Mouse (Mus musculus): ENCODE data around the gene Abca4.
A peak's percentile ranks its signal among the peaks of the same experiment; 100 is the strongest.
"Not testable (repeated sequence)": the region's sequence is repeated elsewhere in the genome, so short reads cannot be mapped to it uniquely, and the experiment has no call there.

The Abca4 gene

DNA sequence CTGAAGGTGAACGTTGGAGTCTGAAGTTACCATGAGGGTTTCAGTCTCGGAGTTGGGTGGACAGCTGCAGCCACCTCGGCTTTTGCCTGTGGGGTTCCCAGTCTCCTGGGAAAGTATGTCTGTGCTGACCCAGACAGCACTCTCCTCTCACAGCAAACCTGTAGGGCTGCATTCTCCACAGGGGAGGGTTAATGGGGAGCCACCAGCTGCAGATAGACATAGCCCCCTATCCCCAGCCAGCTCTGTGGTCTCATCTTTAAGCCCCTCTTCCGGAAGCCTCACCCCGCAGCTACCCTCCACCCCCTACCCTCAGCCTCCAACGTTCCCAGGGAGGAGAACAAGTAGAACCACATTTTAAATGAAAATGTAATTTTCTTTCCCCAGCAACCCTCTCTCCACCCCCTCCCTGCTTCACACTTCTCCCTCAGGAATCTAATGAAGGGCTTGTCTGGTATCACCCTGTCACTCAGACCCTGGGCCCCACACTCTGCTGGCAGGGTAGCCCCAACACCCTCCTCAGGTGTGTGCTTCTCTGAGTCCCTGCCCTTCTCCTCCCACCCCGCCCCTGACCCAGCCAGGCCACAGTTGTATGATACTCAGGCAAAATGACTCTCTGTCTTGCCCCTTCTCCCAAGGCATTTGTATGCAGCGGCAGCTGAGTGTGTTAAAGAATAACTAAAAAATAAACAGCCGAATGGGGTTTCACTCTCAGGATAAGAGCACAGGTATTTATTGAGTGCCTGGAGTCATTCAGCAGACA lies 14.4 kb downstream of the Abca4 start:
- no peak for DNase-seq (ENCODE audit: low spot score)

GRCm38 (mm10) chr3:122062586-122062985 lies 18.3 kb downstream of the Abca4 start:
- no peak for DNase-seq (ENCODE audit: low spot score)

DNA sequence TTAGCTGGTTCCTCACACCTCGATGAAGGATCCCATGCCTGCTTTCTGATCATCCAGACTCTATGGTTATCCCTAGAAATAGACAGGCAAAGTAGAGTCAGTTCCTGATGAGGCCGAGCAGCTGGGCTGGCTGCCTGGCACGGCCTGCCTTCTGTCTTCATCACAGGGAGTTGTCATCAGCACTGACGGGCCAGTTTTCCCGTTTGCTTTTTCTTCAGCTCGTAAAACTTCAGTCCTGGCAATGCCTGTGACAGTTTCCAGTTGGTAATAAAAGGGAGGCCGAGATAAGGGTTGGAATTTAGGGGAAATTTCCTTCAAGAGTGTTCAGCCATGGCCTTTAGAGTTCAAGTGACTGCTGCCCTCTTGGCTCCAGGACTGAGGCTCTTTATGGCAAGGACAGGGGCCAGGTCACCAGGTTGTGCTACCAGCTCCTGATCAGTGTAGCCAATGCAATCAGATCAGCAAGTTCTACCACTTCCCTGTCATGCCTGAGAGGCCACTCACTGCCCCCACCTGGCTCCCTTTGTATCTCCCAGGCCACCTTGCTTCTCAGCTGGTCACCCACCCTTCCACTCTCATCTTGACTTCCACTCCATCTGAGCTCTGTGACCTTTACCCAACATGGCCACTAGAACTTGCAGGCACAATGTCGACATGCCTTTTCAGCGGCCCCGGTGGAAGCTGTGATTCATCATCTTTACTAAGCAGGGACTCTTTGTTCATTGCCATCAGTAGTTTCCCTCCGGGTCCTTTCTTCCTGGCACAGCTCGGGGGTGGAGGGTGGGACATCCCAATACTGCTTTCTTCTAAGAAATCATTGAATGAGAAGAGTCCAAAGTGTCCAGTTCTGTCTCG lies 20.5 kb downstream of the Abca4 start:
- DNase-seq (ENCODE audit: low spot score), result no peak

GRCm38 (mm10) chr3:122071769-122072168 lies 27.5 kb downstream of the Abca4 start:
- DNase-seq (ENCODE audit: low spot score), result no peak

GRCm38 (mm10) chr3:122072646-122073571 lies 28.7 kb downstream of the Abca4 start:
- no peak for DNase-seq (ENCODE audit: low spot score)

GRCm38 (mm10) chr3:122073595-122073994 lies 29.4 kb downstream of the Abca4 start:
- no peak for DNase-seq (ENCODE audit: low spot score)

DNA sequence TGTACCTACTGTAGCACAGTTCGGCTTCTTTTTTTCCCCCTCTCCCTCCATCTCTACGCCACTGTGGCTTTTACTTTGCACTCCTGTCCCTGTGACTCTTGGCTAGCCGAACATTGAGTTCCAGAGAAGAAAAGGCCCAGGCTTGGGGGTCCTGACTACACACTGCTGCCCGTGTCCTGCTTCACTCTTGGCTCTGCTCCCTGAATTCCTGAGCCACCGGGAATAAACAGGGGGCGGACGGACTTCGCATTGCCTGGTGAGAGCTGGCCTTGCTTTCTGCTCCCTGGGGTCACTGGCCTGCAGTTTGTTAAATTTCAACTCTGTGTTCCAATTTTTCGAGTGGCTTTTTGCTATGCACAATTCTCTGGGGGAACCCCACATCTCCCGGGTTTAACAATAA lies 30.1 kb downstream of the Abca4 start:
- no peak for DNase-seq (ENCODE audit: low spot score)

DNA sequence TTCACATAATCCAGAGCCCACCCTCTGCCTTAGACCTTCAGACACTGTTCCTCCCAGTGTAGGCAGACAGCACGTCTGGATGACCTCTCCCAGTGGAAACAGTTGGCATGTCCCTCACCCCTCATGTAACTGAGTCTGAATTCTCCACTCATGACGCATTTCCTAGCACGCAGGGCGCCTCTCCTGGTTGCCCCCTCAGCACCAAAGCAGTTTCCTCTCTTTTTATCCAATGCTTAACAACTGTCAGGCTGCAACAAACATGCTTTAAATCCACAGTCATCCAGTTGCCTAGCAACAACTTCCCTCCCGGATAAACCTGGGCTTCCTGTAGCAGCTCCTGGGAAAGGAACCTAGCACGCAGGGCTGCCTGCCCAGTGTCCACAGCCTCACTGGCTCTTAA lies 33.9 kb downstream of the Abca4 start:
- no peak for DNase-seq (ENCODE audit: low spot score)

DNA sequence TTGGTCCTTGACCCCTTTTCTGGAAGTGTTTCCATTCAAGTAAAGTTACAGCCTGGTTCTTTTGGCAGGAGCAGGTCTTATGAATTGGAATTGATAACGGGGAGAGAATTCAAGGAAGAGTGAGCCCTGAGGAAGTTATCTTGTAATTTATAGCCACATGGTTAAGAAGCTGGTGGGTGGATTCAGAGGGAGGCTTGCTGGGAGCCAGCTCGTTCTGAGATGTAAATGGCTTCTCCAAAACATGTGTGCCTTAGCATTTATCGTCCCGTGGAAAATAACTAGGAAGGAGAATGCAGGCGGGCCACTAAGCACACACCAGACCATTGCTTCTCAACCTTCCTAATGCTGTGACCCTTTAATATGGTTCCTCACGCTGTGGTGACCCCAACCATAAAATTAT lies 34.9 kb downstream of the Abca4 start:
- DNase-seq (ENCODE audit: low spot score), result no peak

DNA sequence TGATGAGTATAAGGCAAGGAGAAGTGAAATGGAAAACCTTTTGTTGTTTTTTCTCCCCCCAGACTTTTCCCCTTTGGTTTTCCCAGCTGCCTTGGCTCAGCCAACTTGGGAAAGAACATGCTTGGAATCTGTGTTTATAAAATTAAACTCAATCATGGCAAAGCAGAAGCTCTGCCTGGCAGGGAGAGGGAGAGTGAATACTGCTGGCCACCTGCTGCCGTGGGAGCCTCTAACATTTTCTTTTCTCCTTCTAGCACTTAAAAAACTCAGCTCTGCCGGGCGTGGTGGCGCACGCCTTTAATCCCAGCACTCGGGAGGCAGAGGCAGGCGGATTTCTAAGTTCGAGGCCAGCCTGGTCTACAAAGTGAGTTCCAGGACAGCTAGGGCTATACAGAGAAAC lies 37.4 kb downstream of the Abca4 start:
- not testable (repeated sequence) for DNase-seq (ENCODE audit: low spot score)

- DNase-seq (ENCODE audit: low spot score), result no peak
Measured at GRCm38 (mm10) chr3:122082338-122082737, 38.1 kb downstream of the Abca4 start.

GRCm38 (mm10) chr3:122085157-122085989 lies 41.1 kb downstream of the Abca4 start:
- DNase-seq (ENCODE audit: low spot score), result no peak

- DNase-seq (ENCODE audit: low spot score), result no peak
Measured at GRCm38 (mm10) chr3:122088054-122088681, 43.9 kb downstream of the Abca4 start.

DNA sequence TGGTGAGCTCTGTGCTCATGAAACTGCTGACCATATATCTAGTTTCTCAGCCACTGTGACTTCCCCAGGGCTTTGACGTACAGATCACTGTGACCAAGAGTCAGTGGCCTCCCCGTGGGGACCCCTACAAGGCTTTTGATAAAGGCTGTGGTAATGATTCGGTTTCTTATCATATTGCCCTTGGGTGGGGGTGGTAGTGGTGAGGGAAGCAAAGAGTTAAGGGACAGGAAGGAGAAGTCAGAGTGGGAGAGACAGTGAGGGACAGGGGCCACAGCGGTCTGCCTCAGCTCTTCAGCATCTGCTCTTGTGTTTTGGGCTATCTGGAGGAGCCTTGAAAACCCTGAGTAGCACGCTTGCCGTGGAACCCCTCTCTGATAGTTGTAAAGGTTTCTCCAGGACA lies 46.1 kb downstream of the Abca4 start:
- DNase-seq (ENCODE audit: low spot score), result no peak

DNA sequence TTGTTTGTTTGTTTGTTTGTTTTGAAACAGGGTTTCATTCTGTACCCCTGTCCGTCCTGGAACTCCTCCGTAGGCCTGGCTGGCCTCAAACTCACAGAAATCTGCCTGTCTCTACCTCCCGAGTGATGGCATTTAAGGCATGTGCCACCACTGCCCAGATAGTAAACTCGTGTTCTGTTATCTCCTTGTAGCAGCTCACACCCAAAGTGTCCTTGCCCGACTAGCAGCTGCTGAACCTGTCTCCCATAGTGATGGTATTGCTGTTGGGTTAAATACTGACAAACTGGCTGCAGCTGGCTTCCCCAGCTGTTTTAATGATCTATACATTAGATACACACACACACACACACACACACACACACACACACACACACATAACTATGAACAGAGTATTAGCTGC lies 55.5 kb downstream of the Abca4 start:
- no peak for DNase-seq (ENCODE audit: low spot score)

DNA sequence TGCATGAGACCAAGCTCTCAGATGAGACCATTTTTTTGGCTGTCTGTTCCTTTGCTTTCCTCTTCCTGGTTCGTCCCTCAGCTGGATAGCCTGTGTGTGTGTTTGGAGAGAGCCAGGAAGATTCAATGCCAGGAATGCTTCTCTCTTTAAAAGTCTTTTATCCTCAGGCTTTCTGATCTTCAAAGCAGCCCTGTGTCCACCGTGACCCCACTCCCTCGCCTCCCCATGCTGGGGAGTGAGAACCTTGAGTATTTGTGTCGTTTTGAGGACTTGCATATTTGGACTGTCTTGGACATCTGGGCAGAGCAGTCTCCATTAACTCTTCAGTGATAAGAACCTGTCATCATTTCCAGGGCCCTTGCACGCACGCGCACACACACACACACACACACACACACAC lies 57.8 kb downstream of the Abca4 start:
- no peak for DNase-seq (ENCODE audit: low spot score)

- peak; percentile 62 for DNase-seq (ENCODE audit: low spot score)
Measured at GRCm38 (mm10) chr3:122103864-122104808, 59.9 kb downstream of the Abca4 start.

- no peak for DNase-seq (ENCODE audit: low spot score)
Measured at GRCm38 (mm10) chr3:122106920-122107319, 62.7 kb downstream of the Abca4 start.

- no peak for DNase-seq (ENCODE audit: low spot score)
Measured at GRCm38 (mm10) chr3:122107643-122108194, 63.5 kb downstream of the Abca4 start.
